Mouse (Mus musculus): Measurements from ENCODE around the gene Uba1. TPM values are rescaled to one million over a fixed set of nuclear protein-coding genes. Genes with fewer than 3 reads are reported as not detected.

Gene Uba1
- total and polyA plus RNA-seq, 3 experiments, result 138 to 218 (median 177) TPM

GRCm38 (mm10) chrX:20644780-20645179 lies 13.3 kb upstream of the Uba1 start:
- in situ Hi-C loops (cut with MboI; ENCODE audit: low pct_ligation_motif_present, low pct_unique_long_range_greater_than_20kb, low sequenced_read_pairs) (no loop called here), dilution Hi-C loops (cut with MboI; ENCODE audit: extremely low pct_ligation_motif_present, extremely low pct_unique_long_range_greater_than_20kb, low sequenced_read_pairs) (no loop called here)
- DNase-seq (ENCODE audit: extremely low read depth), result no peak
- Histone ChIP-seq H3K36me3 (replicated peaks in 1 of 2; ENCODE audit: control insufficient read depth in 1 of 2, insufficient read depth in 1 of 2, low read length in 1 of 2) (peaks cover 85 to 94% of the 10 kb centered on the region in 2 experiments), H3K27me3 (replicated peaks) (no peaks in the 10 kb centered on the region), H3K4me3 (replicated peaks in 1 of 3; ENCODE audit: low read depth in 2 of 3, low read length in 2 of 3, poor library complexity in 1 of 3) (no peak overlapping the region), H3K27ac (ENCODE audit: insufficient read depth, low read depth) (no peak overlapping the region), H3K4me2 (ENCODE audit: insufficient read depth, low read depth, poor library complexity, severe bottlenecking) (no peak overlapping the region), H3K4me1 (ENCODE audit: control insufficient read depth in 1 of 2, insufficient read depth in 2 of 2) (no peaks in the 10 kb centered on the region), H3K9me3 (replicated peaks; ENCODE audit: low read length) (no peaks in the 10 kb centered on the region), H3K9ac (ENCODE audit: insufficient read depth, low read depth) (no peak overlapping the region), H3K79me2 (replicated peaks; ENCODE audit: control insufficient read depth, extremely low read depth, insufficient read depth, poor library complexity, severe bottlenecking) (no peaks in the 10 kb centered on the region)
- TF ChIP-seq USF2 (conservative IDR thresholded peaks at IDR 0.05; ENCODE audit: low read depth, low read length) (no peak), MEF2A (IDR thresholded peaks at IDR 0.05; ENCODE audit: borderline replicate concordance, low read depth, low read length) (no peak), EP300 (IDR thresholded peaks at IDR 0.05; ENCODE audit: low read length) (no peak), ZKSCAN1 (IDR thresholded peaks at IDR 0.05; ENCODE audit: borderline replicate concordance, low read depth, low read length) (no peak), JUN (IDR thresholded peaks at IDR 0.05; ENCODE audit: insufficient read depth, low read depth, low read length) (no peak), NELFE (IDR thresholded peaks at IDR 0.05; ENCODE audit: low read depth, low read length) (no peak), MXI1 (IDR thresholded peaks at IDR 0.05; ENCODE audit: low read depth, low read length) (no peak), ELF1 (IDR thresholded peaks at IDR 0.05; ENCODE audit: low read depth, low read length) (no peak), IRF4 (IDR thresholded peaks at IDR 0.05; ENCODE audit: low read depth, low read length) (no peak)

DNA sequence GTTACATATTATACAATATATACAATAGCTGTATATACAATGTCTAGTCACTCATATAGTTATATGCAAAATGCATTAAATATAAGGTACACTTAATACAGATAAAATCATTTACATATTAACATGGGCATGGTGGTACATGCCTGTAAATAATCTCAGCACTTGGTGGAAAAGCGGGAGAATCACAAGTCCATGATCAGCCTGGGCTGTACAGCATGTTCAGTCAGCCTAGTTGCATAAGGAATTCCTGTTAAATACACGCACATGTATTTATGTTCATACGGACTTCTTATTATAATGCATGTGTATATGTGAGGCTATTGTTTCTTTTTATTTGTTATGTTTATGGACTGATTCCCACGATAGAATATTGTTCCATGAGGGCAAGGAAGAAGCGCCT lies 533 bp upstream of the Uba1 start:
- Histone ChIP-seq H3K4me3 (replicated peaks in 1 of 3; ENCODE audit: low read depth in 2 of 3, low read length in 2 of 3, poor library complexity in 1 of 3) (peak overlapping the region in 2 of 3 experiments; percentile 54 to 63), H3K4me2 (ENCODE audit: insufficient read depth, low read depth, poor library complexity, severe bottlenecking) (no peak overlapping the region), H3K9ac (ENCODE audit: insufficient read depth, low read depth) (peak overlapping the region; percentile 33; the same call in 1 of the 2 replicates), H3K4me1 (ENCODE audit: control insufficient read depth in 1 of 2, insufficient read depth in 2 of 2) (peaks cover 0 to 7% of the 10 kb centered on the region in 2 experiments; a peak in 1 of 4 replicates), H3K27me3 (replicated peaks) (no peaks in the 10 kb centered on the region), H3K36me3 (replicated peaks in 1 of 2; ENCODE audit: control insufficient read depth in 1 of 2, insufficient read depth in 1 of 2, low read length in 1 of 2) (no peaks in the 10 kb centered on the region), H3K9me3 (replicated peaks; ENCODE audit: low read length) (no peaks in the 10 kb centered on the region), H3K79me2 (replicated peaks; ENCODE audit: control insufficient read depth, extremely low read depth, insufficient read depth, poor library complexity, severe bottlenecking) (no peaks in the 10 kb centered on the region), H3K27ac (ENCODE audit: insufficient read depth, low read depth) (no peak overlapping the region)
- peak; percentile 8 for DNase-seq (ENCODE audit: extremely low read depth)
- in situ Hi-C loops (cut with MboI; ENCODE audit: low pct_ligation_motif_present, low pct_unique_long_range_greater_than_20kb, low sequenced_read_pairs), result loop anchor here (25.0 kb wide), 1 partner anchor 280 kb away; the partner anchor contains the start of gene Cfp
- dilution Hi-C loops (cut with MboI; ENCODE audit: extremely low pct_ligation_motif_present, extremely low pct_unique_long_range_greater_than_20kb, low sequenced_read_pairs), result no loop called here
- TF ChIP-seq RAD21 (IDR thresholded peaks at IDR 0.05; ENCODE audit: low read depth, low read length) (no peak), MEF2A (IDR thresholded peaks at IDR 0.05; ENCODE audit: borderline replicate concordance, low read depth, low read length) (no peak), GABPA (IDR thresholded peaks at IDR 0.05; ENCODE audit: insufficient replicate concordance, low read depth, low read length) (no peak), CHD1 (IDR thresholded peaks at IDR 0.05; ENCODE audit: low read depth, low read length) (no peak), IRF4 (IDR thresholded peaks at IDR 0.05; ENCODE audit: low read depth, low read length) (no peak), ZC3H11A (IDR thresholded peaks at IDR 0.05; ENCODE audit: low read depth, low read length) (no peak), JUN (IDR thresholded peaks at IDR 0.05; ENCODE audit: insufficient read depth, low read depth, low read length) (no peak), SMC3 (IDR thresholded peaks at IDR 0.05; ENCODE audit: low read depth, low read length) (no peak)

Data from CH12.LX (cell line).